Mouse (Mus musculus): Measurements from ENCODE around the gene Gm27029. TPM values are rescaled to one million over a fixed set of nuclear protein-coding genes. Genes with fewer than 3 reads are reported as not detected.
"Not testable (repeated sequence)": the region's sequence is repeated elsewhere in the genome, so short reads cannot be mapped to it uniquely, and the experiment has no call there.

Gm27029 gene
- polyA plus RNA-seq (2015; fragmentation: Nextera tagmentation; extraction: Ambion mirVana) = 15.8 and 17.2 TPM in 2 replicates

- Histone ChIP-seq H3K9me3 (replicated peaks; ENCODE audit: control insufficient read depth, low read length) (no peaks in the 10 kb centered on the region), H3K4me2 (ENCODE audit: low read depth, low read length) (peak within 1 kb of the TSS; percentile 84), H3K27me3 (ENCODE audit: control insufficient read depth, insufficient read depth, low read length) (no peaks in the 10 kb centered on the region), H3K36me3 (ENCODE audit: control insufficient read depth, insufficient read depth) (peaks cover 8% of the 10 kb centered on the region; the same call in 1 of the 2 replicates), H3K4me3 (ENCODE audit: low read length) (peak within 1 kb of the TSS; percentile 100), H3K9ac (ENCODE audit: low read length) (peak within 1 kb of the TSS; percentile 94), H3K27ac (ENCODE audit: low read length) (peak within 1 kb of the TSS; percentile 98), H3K4me1 (ENCODE audit: control insufficient read depth, insufficient read depth, low read length) (peaks cover 15% of the 10 kb centered on the region)
- peak; percentile 81 for ATAC-seq (replicated peaks; ENCODE audit: extremely low read depth, insufficient read depth, low FRiP score)
- WGBS = 2% methylated on average over 23 of the region's 23 CpGs
These were observed at the start of gene Gm27029 for GRCm38 (mm10) chr11:101424105-101424851. Gm27029 (minus strand) TSS chr11:101424796.

GRCm38 (mm10) chr11:101474298-101474697, 49.7 kb upstream of the Gm27029 start:
- 55% methylated on average over 5 of the region's 5 CpGs for WGBS

DNA sequence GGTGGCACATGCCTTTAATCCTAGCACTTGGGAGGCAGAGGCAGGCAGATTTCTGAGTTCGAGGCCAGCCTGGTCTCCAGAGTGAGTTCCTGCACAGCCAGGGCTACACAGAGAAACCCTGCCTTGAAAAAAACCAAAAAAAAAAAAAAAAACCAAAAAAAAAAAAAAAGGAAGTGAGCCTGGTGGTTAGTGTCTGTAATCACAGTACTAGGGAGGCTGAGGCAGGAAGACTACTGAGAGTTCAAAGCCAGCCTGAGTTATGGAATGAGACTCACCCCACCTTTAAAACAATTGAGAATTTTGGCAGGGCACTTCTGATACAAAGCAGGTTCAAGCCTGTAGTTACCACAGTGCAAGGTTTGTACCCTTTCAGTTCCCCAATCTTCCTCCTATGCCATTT, 49.1 kb upstream of the Gm27029 start:
- not testable (repeated sequence) for H3K4me3 ChIP-seq (ENCODE audit: low read length); H3K36me3 ChIP-seq (ENCODE audit: control insufficient read depth, insufficient read depth); H3K9me3 ChIP-seq (replicated peaks; ENCODE audit: control insufficient read depth, low read length); ATAC-seq (replicated peaks; ENCODE audit: extremely low read depth, insufficient read depth, low FRiP score); H3K9ac ChIP-seq (ENCODE audit: low read length); H3K27me3 ChIP-seq (ENCODE audit: control insufficient read depth, insufficient read depth, low read length); H3K4me2 ChIP-seq (ENCODE audit: low read depth, low read length); H3K4me1 ChIP-seq (ENCODE audit: control insufficient read depth, insufficient read depth, low read length); H3K27ac ChIP-seq (ENCODE audit: low read length)
- WGBS = 74% methylated on average over 1 of the region's 1 CpGs

More at GRCm38 (mm10) chr11:101474298-101474697, 49.7 kb upstream of the Gm27029 start:
- ATAC-seq (replicated peaks; ENCODE audit: extremely low read depth, insufficient read depth, low FRiP score) = no peak
- Histone ChIP-seq H3K4me2 (ENCODE audit: low read depth, low read length) (no peak overlapping the region), H3K4me1 (ENCODE audit: control insufficient read depth, insufficient read depth, low read length) (peaks cover 6% of the 10 kb centered on the region), H3K27ac (ENCODE audit: low read length) (no peak overlapping the region), H3K9ac (ENCODE audit: low read length) (no peak overlapping the region), H3K4me3 (ENCODE audit: low read length) (no peak overlapping the region), H3K27me3 (ENCODE audit: control insufficient read depth, insufficient read depth, low read length) (no peaks in the 10 kb centered on the region), H3K9me3 (replicated peaks; ENCODE audit: control insufficient read depth, low read length) (no peaks in the 10 kb centered on the region), H3K36me3 (ENCODE audit: control insufficient read depth, insufficient read depth) (no peaks in the 10 kb centered on the region)

DNA sequence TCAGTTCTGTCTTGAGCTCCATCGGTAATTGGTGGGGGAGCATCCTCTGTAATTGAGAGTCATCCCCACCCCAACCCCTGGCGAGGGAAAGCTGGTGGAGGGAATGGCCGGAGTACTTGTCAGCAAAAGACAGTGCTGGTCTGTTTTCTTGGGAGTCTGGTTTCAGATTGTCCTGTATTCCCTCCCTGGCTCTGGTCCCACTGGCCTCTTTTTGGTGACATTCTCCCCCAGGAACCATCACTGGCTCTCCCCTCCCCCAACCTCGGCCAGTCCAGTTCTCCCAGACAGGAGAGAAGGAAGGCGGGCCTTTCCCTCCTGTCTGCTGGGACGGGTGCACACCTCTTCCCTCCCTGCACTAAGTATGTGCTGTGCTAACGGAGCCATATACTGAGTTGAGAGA, 47.7 kb upstream of the Gm27029 start:
- WGBS = 37% methylated on average over 7 of the region's 7 CpGs
- Histone ChIP-seq H3K9ac (ENCODE audit: low read length) (no peak overlapping the region), H3K36me3 (ENCODE audit: control insufficient read depth, insufficient read depth) (no peaks in the 10 kb centered on the region), H3K9me3 (replicated peaks; ENCODE audit: control insufficient read depth, low read length) (no peaks in the 10 kb centered on the region), H3K27me3 (ENCODE audit: control insufficient read depth, insufficient read depth, low read length) (no peaks in the 10 kb centered on the region), H3K4me3 (ENCODE audit: low read length) (no peak overlapping the region), H3K27ac (ENCODE audit: low read length) (no peak overlapping the region), H3K4me2 (ENCODE audit: low read depth, low read length) (no peak overlapping the region), H3K4me1 (ENCODE audit: control insufficient read depth, insufficient read depth, low read length) (peaks cover 6% of the 10 kb centered on the region)
- ATAC-seq (replicated peaks; ENCODE audit: extremely low read depth, insufficient read depth, low FRiP score) = no peak

- 51% methylated on average over 3 of the region's 3 CpGs for WGBS
- H3K4me3 ChIP-seq (ENCODE audit: low read length) = no peak overlapping the region
- peaks cover 10% of the 10 kb centered on the region for H3K4me1 ChIP-seq (ENCODE audit: control insufficient read depth, insufficient read depth, low read length)
These were observed 47.3 kb upstream of the Gm27029 start for GRCm38 (mm10) chr11:101471926-101472325.

GRCm38 (mm10) chr11:101470206-101470605, 45.6 kb upstream of the Gm27029 start:
- no peaks in the 10 kb centered on the region for H3K27me3 ChIP-seq (ENCODE audit: control insufficient read depth, insufficient read depth, low read length)
- H3K4me1 ChIP-seq (ENCODE audit: control insufficient read depth, insufficient read depth, low read length) = peaks cover 15% of the 10 kb centered on the region
- H3K36me3 ChIP-seq (ENCODE audit: control insufficient read depth, insufficient read depth) = no peaks in the 10 kb centered on the region
- no peak overlapping the region for H3K4me3 ChIP-seq (ENCODE audit: low read length)
- no peak overlapping the region for H3K9ac ChIP-seq (ENCODE audit: low read length)
- 38% methylated on average over 7 of the region's 7 CpGs for WGBS
- H3K9me3 ChIP-seq (replicated peaks; ENCODE audit: control insufficient read depth, low read length) = no peaks in the 10 kb centered on the region
- H3K27ac ChIP-seq (ENCODE audit: low read length) = no peak overlapping the region
- ATAC-seq (replicated peaks; ENCODE audit: extremely low read depth, insufficient read depth, low FRiP score) = no peak
- no peak overlapping the region for H3K4me2 ChIP-seq (ENCODE audit: low read depth, low read length)

More at GRCm38 (mm10) chr11:101471926-101472325, 47.3 kb upstream of the Gm27029 start:
- Histone ChIP-seq H3K36me3 (ENCODE audit: control insufficient read depth, insufficient read depth) (no peaks in the 10 kb centered on the region), H3K27me3 (ENCODE audit: control insufficient read depth, insufficient read depth, low read length) (no peaks in the 10 kb centered on the region), H3K9ac (ENCODE audit: low read length) (no peak overlapping the region), H3K4me2 (ENCODE audit: low read depth, low read length) (no peak overlapping the region), H3K9me3 (replicated peaks; ENCODE audit: control insufficient read depth, low read length) (no peaks in the 10 kb centered on the region), H3K27ac (ENCODE audit: low read length) (no peak overlapping the region)
- no peak for ATAC-seq (replicated peaks; ENCODE audit: extremely low read depth, insufficient read depth, low FRiP score)

GRCm38 (mm10) chr11:101469155-101469554, 44.6 kb upstream of the Gm27029 start:
- Histone ChIP-seq H3K9me3 (replicated peaks; ENCODE audit: control insufficient read depth, low read length) (no peaks in the 10 kb centered on the region), H3K9ac (ENCODE audit: low read length) (no peak overlapping the region; the same call in 1 of the 2 replicates), H3K36me3 (ENCODE audit: control insufficient read depth, insufficient read depth) (no peaks in the 10 kb centered on the region), H3K4me2 (ENCODE audit: low read depth, low read length) (peak overlapping the region; percentile 93), H3K4me3 (ENCODE audit: low read length) (peak overlapping the region; percentile 82; the same call in 1 of the 2 replicates), H3K4me1 (ENCODE audit: control insufficient read depth, insufficient read depth, low read length) (peaks cover 23% of the 10 kb centered on the region), H3K27me3 (ENCODE audit: control insufficient read depth, insufficient read depth, low read length) (no peaks in the 10 kb centered on the region), H3K27ac (ENCODE audit: low read length) (no peak overlapping the region)
- no peak for ATAC-seq (replicated peaks; ENCODE audit: extremely low read depth, insufficient read depth, low FRiP score)
- WGBS = 63% methylated on average over 4 of the region's 4 CpGs

DNA sequence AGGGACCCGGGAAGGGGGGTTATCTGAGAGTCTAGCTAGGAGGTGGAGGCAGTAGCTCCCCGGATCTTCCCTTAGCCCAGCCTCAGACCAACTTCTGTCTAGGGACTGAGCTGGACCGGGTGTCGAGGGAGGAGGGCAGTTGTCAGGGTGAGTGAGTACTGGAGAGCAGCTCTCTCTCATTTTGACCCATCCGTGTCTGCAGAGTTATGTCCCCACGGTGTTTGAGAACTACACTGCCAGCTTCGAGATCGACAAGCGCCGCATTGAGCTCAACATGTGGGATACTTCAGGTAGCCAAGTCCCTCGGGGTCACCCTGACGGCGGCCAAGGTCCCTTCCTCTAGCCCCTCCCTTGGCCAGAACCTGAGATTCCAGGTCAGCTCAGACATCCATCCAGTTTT, 44.1 kb upstream of the Gm27029 start:
- H3K36me3 ChIP-seq (ENCODE audit: control insufficient read depth, insufficient read depth) = no peaks in the 10 kb centered on the region
- ATAC-seq (replicated peaks; ENCODE audit: extremely low read depth, insufficient read depth, low FRiP score) = no peak
- H3K27me3 ChIP-seq (ENCODE audit: control insufficient read depth, insufficient read depth, low read length) = no peaks in the 10 kb centered on the region
- no peaks in the 10 kb centered on the region for H3K9me3 ChIP-seq (replicated peaks; ENCODE audit: control insufficient read depth, low read length)
- 4% methylated on average over 13 of the region's 13 CpGs for WGBS
- peaks cover 27% of the 10 kb centered on the region for H3K4me1 ChIP-seq (ENCODE audit: control insufficient read depth, insufficient read depth, low read length)
- H3K9ac ChIP-seq (ENCODE audit: low read length) = peak overlapping the region; percentile 81
- H3K4me2 ChIP-seq (ENCODE audit: low read depth, low read length) = peak overlapping the region; percentile 93
- H3K27ac ChIP-seq (ENCODE audit: low read length) = no peak overlapping the region
- peak overlapping the region; percentile 82 for H3K4me3 ChIP-seq (ENCODE audit: low read length)

DNA sequence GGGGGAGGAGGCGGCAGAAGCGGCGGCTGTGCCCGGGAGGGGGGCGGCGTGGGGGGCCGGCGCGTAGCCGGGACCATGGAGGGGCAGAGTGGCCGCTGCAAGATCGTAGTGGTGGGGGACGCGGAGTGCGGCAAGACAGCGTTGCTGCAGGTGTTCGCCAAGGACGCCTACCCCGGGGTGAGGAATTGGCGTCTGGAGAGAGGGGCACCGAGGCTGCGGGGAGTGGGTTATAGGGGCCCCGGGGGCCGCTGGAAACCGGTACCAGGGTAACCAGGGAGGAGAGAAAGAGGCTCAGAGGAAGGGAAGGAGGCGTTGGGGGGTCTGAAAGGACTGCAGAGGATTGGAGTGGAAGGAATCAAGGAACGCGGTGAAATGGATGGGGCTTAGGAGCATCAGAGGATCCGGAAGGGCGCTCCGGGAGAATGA, 43.7 kb upstream of the Gm27029 start:
- Histone ChIP-seq H3K4me1 (ENCODE audit: control insufficient read depth, insufficient read depth, low read length) (peaks cover 30% of the 10 kb centered on the region), H3K9ac (ENCODE audit: low read length) (peak overlapping the region; percentile 81), H3K36me3 (ENCODE audit: control insufficient read depth, insufficient read depth) (no peaks in the 10 kb centered on the region), H3K4me3 (ENCODE audit: low read length) (peak overlapping the region; percentile 82), H3K27ac (ENCODE audit: low read length) (0 out of 2 replicates have a peak overlapping the region, but pooled peaks have one; percentile 28), H3K9me3 (replicated peaks; ENCODE audit: control insufficient read depth, low read length) (no peaks in the 10 kb centered on the region), H3K27me3 (ENCODE audit: control insufficient read depth, insufficient read depth, low read length) (no peaks in the 10 kb centered on the region), H3K4me2 (ENCODE audit: low read depth, low read length) (peak overlapping the region; percentile 93)
- under 1% methylated on average over 25 of the region's 31 CpGs for WGBS
- ATAC-seq (replicated peaks; ENCODE audit: extremely low read depth, insufficient read depth, low FRiP score) = 0 out of 2 replicates have a peak, but pooled peaks have one; percentile 0

Measured in heart, embryonic 16.5 days (tissue).